Mouse (Mus musculus): ENCODE measurements around the gene Pira2. TPM values are rescaled to one million over a fixed set of nuclear protein-coding genes. Genes with fewer than 3 reads are reported as not detected.

Pira2 gene
- polyA plus RNA-seq, 1 experiment from 2014 or later = not detected

Other genes with a start within 250 kb of the Pira2 start
- gene Oscar, start 228.9 kb downstream of the Pira2 start, polyA plus RNA-seq (2014; fragmentation: Nextera tagmentation; extraction: Ambion mirVana) = 0.41 TPM in 1 of 2 replicates, not detected in the other
- 517 and 630 TPM in 2 replicates for gene Ndufa3, start 227.7 kb downstream of the Pira2 start, polyA plus RNA-seq (2014; fragmentation: Nextera tagmentation; extraction: Ambion mirVana)
- 22.3 and 22.4 TPM in 2 replicates for gene Tfpt, start 215.1 kb downstream of the Pira2 start, polyA plus RNA-seq (2014; fragmentation: Nextera tagmentation; extraction: Ambion mirVana)
- 85.3 and 94.4 TPM in 2 replicates for gene Prpf31, start 215.1 kb downstream of the Pira2 start, polyA plus RNA-seq (2014; fragmentation: Nextera tagmentation; extraction: Ambion mirVana)
- 58.3 and 59.5 TPM in 2 replicates for gene Cnot3, start 199.8 kb downstream of the Pira2 start, polyA plus RNA-seq (2014; fragmentation: Nextera tagmentation; extraction: Ambion mirVana)
- gene Leng1, start 179.2 kb downstream of the Pira2 start, polyA plus RNA-seq (2014; fragmentation: Nextera tagmentation; extraction: Ambion mirVana) = 14.0 and 14.1 TPM in 2 replicates
- gene Tmc4, start 167.5 kb downstream of the Pira2 start, polyA plus RNA-seq (2014; fragmentation: Nextera tagmentation; extraction: Ambion mirVana) = 61.8 and 67.3 TPM in 2 replicates
- 223 and 240 TPM in 2 replicates for gene Tsen34, start 152.2 kb downstream of the Pira2 start, polyA plus RNA-seq (2014; fragmentation: Nextera tagmentation; extraction: Ambion mirVana)
- 36.8 and 40.4 TPM in 2 replicates for gene Mboat7, start 151.5 kb downstream of the Pira2 start, polyA plus RNA-seq (2014; fragmentation: Nextera tagmentation; extraction: Ambion mirVana)
- 1,552 and 1,583 TPM in 2 replicates for gene Rps9, start 141.1 kb downstream of the Pira2 start, polyA plus RNA-seq (2014; fragmentation: Nextera tagmentation; extraction: Ambion mirVana)
- 0.80 and 1.2 TPM in 2 replicates for gene Pirb, start 124.7 kb downstream of the Pira2 start, polyA plus RNA-seq (2014; fragmentation: Nextera tagmentation; extraction: Ambion mirVana)
- not detected in 2 replicates for gene Gm15448, start 19.4 kb downstream of the Pira2 start, polyA plus RNA-seq (2014; fragmentation: Nextera tagmentation; extraction: Ambion mirVana)
- gene Gm14548, start 53.1 kb upstream of the Pira2 start, polyA plus RNA-seq (2014; fragmentation: Nextera tagmentation; extraction: Ambion mirVana) = not detected in 2 replicates
- gene Lilra6, start 70.5 kb upstream of the Pira2 start, polyA plus RNA-seq (2014; fragmentation: Nextera tagmentation; extraction: Ambion mirVana) = not detected in 2 replicates
- 1.1 and 2.4 TPM in 2 replicates for gene Lair1, start 218.2 kb upstream of the Pira2 start, polyA plus RNA-seq (2014; fragmentation: Nextera tagmentation; extraction: Ambion mirVana)